Mouse (Mus musculus) skeletal muscle tissue, postnatal 0 days (tissue): ENCODE measurements around the gene Vmn2r10. TPM values are rescaled to one million over a fixed set of nuclear protein-coding genes. Genes with fewer than 3 reads are reported as not detected.

Experiments
- polyA plus RNA-seq: library from polyadenylated mRNA; unstranded; fragments of >200 nt; fragmentation: Nextera tagmentation; extraction: Ambion mirVana; gene quantifications from 2 replicates; pipeline ENCODE4 v1.2.1, GENCODE M21; 2015

Vmn2r10 gene
- polyA plus RNA-seq, result not detected in 2 replicates

GRCm38 (mm10) chr5:109006427-109006826 is at the start of gene Vmn2r10:
TSS of gene Vmn2r10 (minus strand) at chr5:109006527.

Other genes starting within 250 kb of the Vmn2r10 start
- gene Rnf212, start 231.5 kb downstream of the Vmn2r10 start, polyA plus RNA-seq, result not detected in 2 replicates
- gene Tmed11, start 211.2 kb downstream of the Vmn2r10 start, polyA plus RNA-seq, result not detected in 2 replicates
- gene Vmn2r8, start 197.7 kb downstream of the Vmn2r10 start, polyA plus RNA-seq, result not detected in 2 replicates
- not detected in 2 replicates for gene Vmn2r9, start 153.9 kb downstream of the Vmn2r10 start, polyA plus RNA-seq
- gene Vmn2r11, start 53.0 kb upstream of the Vmn2r10 start, polyA plus RNA-seq, result not detected in 2 replicates
- gene Vmn2r12, start 91.4 kb upstream of the Vmn2r10 start, polyA plus RNA-seq, result not detected in 2 replicates
- gene Vmn2r13, start 185.7 kb upstream of the Vmn2r10 start, polyA plus RNA-seq, result not detected in 2 replicates
- gene Vmn2r14, start 218.2 kb upstream of the Vmn2r10 start, polyA plus RNA-seq, result not detected in 2 replicates